Mouse (Mus musculus) thymus, adult 18-20 months (tissue): Measurements from ENCODE around the gene Cbfb.
A peak's percentile ranks its signal among the peaks of the same experiment; 100 is the strongest.
"Not testable (repeated sequence)": the region's sequence is repeated elsewhere in the genome, so short reads cannot be mapped to it uniquely, and the experiment has no call there.

Experiments used
- DNase-seq, 2 experiments: peaks; one replicate each; pipeline ENCODE4 v3.0.0; 2022; ENCODE audit warnings: mixed read lengths in 2 of 2

Gene Cbfb

GRCm38 (mm10) chr8:105170381-105171115 is at the start of gene Cbfb:
Cbfb (plus strand) TSS chr8:105170674.
- peak; percentile 99 for DNase-seq

GRCm38 (mm10) chr8:105129864-105130263 is 40.6 kb upstream of the Cbfb start:
- DNase-seq, result no peak

GRCm38 (mm10) chr8:105131509-105131908 is 39.0 kb upstream of the Cbfb start, which contains the start of gene Ces4a:
Ces4a (plus strand) TSS chr8:105131800.
- no peak for DNase-seq

- peak in 1 of 2 experiments; percentile 24 for DNase-seq
Observed at GRCm38 (mm10) chr8:105138423-105138822, 32.1 kb upstream of the Cbfb start.

- no peak for DNase-seq
Observed at GRCm38 (mm10) chr8:105142395-105142794, 28.1 kb upstream of the Cbfb start.

GRCm38 (mm10) chr8:105151654-105152053 is 18.8 kb upstream of the Cbfb start:
- no peak for DNase-seq

GRCm38 (mm10) chr8:105152623-105153398 is 17.7 kb upstream of the Cbfb start:
- DNase-seq, result no peak

- no peak for DNase-seq
Observed at GRCm38 (mm10) chr8:105154316-105154715, 16.2 kb upstream of the Cbfb start.

- DNase-seq, result no peak
Observed at GRCm38 (mm10) chr8:105155091-105155745, 15.3 kb upstream of the Cbfb start.

GRCm38 (mm10) chr8:105157555-105157954 is 12.9 kb upstream of the Cbfb start:
- DNase-seq, result peak; percentile 36 to 41

GRCm38 (mm10) chr8:105158084-105158483 is 12.4 kb upstream of the Cbfb start:
- DNase-seq, result no peak

- no peak for DNase-seq
Observed at GRCm38 (mm10) chr8:105161121-105161652, 9.3 kb upstream of the Cbfb start.

- no peak for DNase-seq
Observed at GRCm38 (mm10) chr8:105164272-105164902, 6.1 kb upstream of the Cbfb start.

- DNase-seq, result no peak
Observed at GRCm38 (mm10) chr8:105165191-105165590, 5.3 kb upstream of the Cbfb start.

- no peak for DNase-seq
Observed at GRCm38 (mm10) chr8:105167116-105167515, 3.4 kb upstream of the Cbfb start.

GRCm38 (mm10) chr8:105169582-105169981 is 892 bp upstream of the Cbfb start:
- DNase-seq, result no peak

- no peak for DNase-seq
Observed at GRCm38 (mm10) chr8:105170041-105170380, 463 bp upstream of the Cbfb start.

GRCm38 (mm10) chr8:105171116-105172002 is 885 bp downstream of the Cbfb start:
- peak; percentile 62 to 65 for DNase-seq

- no peak for DNase-seq
Observed at GRCm38 (mm10) chr8:105172003-105172362, 1.5 kb downstream of the Cbfb start.

GRCm38 (mm10) chr8:105175287-105175686 is 4.8 kb downstream of the Cbfb start:
- not testable (repeated sequence) for DNase-seq

- no peak for DNase-seq
Observed at GRCm38 (mm10) chr8:105178211-105178800, 7.8 kb downstream of the Cbfb start.
